Mouse (Mus musculus): ENCODE results near the gene Nr1d2. TPM values are rescaled to one million over a fixed set of nuclear protein-coding genes. Genes with fewer than 3 reads are reported as not detected.
"Not testable (repeated sequence)": the region's sequence is repeated elsewhere in the genome, so short reads cannot be mapped to it uniquely, and the experiment has no call there.

Gene Nr1d2
- polyA plus RNA-seq, 1 experiment from 2014 or later, result 5.5 TPM

GRCm38 (mm10) chr14:18236496-18237235, 2.3 kb downstream of the Nr1d2 start:
- WGBS, result 84% methylated on average over 2 of the region's 2 CpGs
- not testable (repeated sequence) for H3K9ac ChIP-seq (ENCODE audit: low read length); H3K4me2 ChIP-seq (ENCODE audit: low read depth, low read length); H3K27me3 ChIP-seq (ENCODE audit: control insufficient read depth, insufficient read depth, low read depth, low read length); ATAC-seq (ENCODE audit: low read depth); H3K27ac ChIP-seq (ENCODE audit: low read length); H3K9me3 ChIP-seq (ENCODE audit: control insufficient read depth, low read length); H3K4me3 ChIP-seq (ENCODE audit: low read length); H3K36me3 ChIP-seq (ENCODE audit: control insufficient read depth, insufficient read depth, low read length); H3K4me1 ChIP-seq (replicated peaks; ENCODE audit: control insufficient read depth, insufficient read depth, low read length)

- Histone ChIP-seq H3K27ac (ENCODE audit: low read length) (no peak overlapping the region), H3K27me3 (ENCODE audit: control insufficient read depth, insufficient read depth, low read depth, low read length) (no peaks in the 10 kb centered on the region), H3K9me3 (ENCODE audit: control insufficient read depth, low read length) (no peaks in the 10 kb centered on the region), H3K9ac (ENCODE audit: low read length) (no peak overlapping the region), H3K4me2 (ENCODE audit: low read depth, low read length) (no peak overlapping the region), H3K4me1 (replicated peaks; ENCODE audit: control insufficient read depth, insufficient read depth, low read length) (0 out of 2 replicates have a peak, but pooled peaks cover 2% of the 10 kb centered on the region), H3K4me3 (ENCODE audit: low read length) (no peak overlapping the region), H3K36me3 (ENCODE audit: control insufficient read depth, insufficient read depth, low read length) (no peaks in the 10 kb centered on the region)
- 44% methylated on average over 5 of the region's 5 CpGs for WGBS
- ATAC-seq (ENCODE audit: low read depth), result no peak
Measured at GRCm38 (mm10) chr14:18233981-18234960, 4.7 kb downstream of the Nr1d2 start.

GRCm38 (mm10) chr14:18233076-18233475, 5.9 kb downstream of the Nr1d2 start:
- H3K4me1 ChIP-seq (replicated peaks; ENCODE audit: control insufficient read depth, insufficient read depth, low read length), result 0 out of 2 replicates have a peak, but pooled peaks cover 2% of the 10 kb centered on the region
- H3K4me2 ChIP-seq (ENCODE audit: low read depth, low read length), result no peak overlapping the region
- H3K27ac ChIP-seq (ENCODE audit: low read length), result no peak overlapping the region
- 61% methylated on average over 2 of the region's 2 CpGs for WGBS
- H3K27me3 ChIP-seq (ENCODE audit: control insufficient read depth, insufficient read depth, low read depth, low read length), result no peaks in the 10 kb centered on the region
- no peaks in the 10 kb centered on the region for H3K36me3 ChIP-seq (ENCODE audit: control insufficient read depth, insufficient read depth, low read length)
- H3K9me3 ChIP-seq (ENCODE audit: control insufficient read depth, low read length), result no peaks in the 10 kb centered on the region
- no peak overlapping the region for H3K4me3 ChIP-seq (ENCODE audit: low read length)
- ATAC-seq (ENCODE audit: low read depth), result no peak
- no peak overlapping the region for H3K9ac ChIP-seq (ENCODE audit: low read length)

GRCm38 (mm10) chr14:18231866-18232265, 7.1 kb downstream of the Nr1d2 start:
- not testable (repeated sequence) for ATAC-seq (ENCODE audit: low read depth); H3K36me3 ChIP-seq (ENCODE audit: control insufficient read depth, insufficient read depth, low read length); H3K27ac ChIP-seq (ENCODE audit: low read length); H3K9me3 ChIP-seq (ENCODE audit: control insufficient read depth, low read length); H3K27me3 ChIP-seq (ENCODE audit: control insufficient read depth, insufficient read depth, low read depth, low read length); H3K9ac ChIP-seq (ENCODE audit: low read length); H3K4me3 ChIP-seq (ENCODE audit: low read length); H3K4me2 ChIP-seq (ENCODE audit: low read depth, low read length); H3K4me1 ChIP-seq (replicated peaks; ENCODE audit: control insufficient read depth, insufficient read depth, low read length)
- WGBS, result 93% methylated on average over 8 of the region's 8 CpGs

GRCm38 (mm10) chr14:18229751-18230150, 9.2 kb downstream of the Nr1d2 start:
- H3K36me3 ChIP-seq (ENCODE audit: control insufficient read depth, insufficient read depth, low read length); H3K27me3 ChIP-seq (ENCODE audit: control insufficient read depth, insufficient read depth, low read depth, low read length); H3K4me2 ChIP-seq (ENCODE audit: low read depth, low read length); H3K9me3 ChIP-seq (ENCODE audit: control insufficient read depth, low read length); H3K4me1 ChIP-seq (replicated peaks; ENCODE audit: control insufficient read depth, insufficient read depth, low read length); H3K27ac ChIP-seq (ENCODE audit: low read length); H3K9ac ChIP-seq (ENCODE audit: low read length); ATAC-seq (ENCODE audit: low read depth); H3K4me3 ChIP-seq (ENCODE audit: low read length): not testable (repeated sequence)
- 92% methylated on average over 10 of the region's 10 CpGs for WGBS

GRCm38 (mm10) chr14:18226181-18226580, 12.7 kb downstream of the Nr1d2 start:
- H3K4me1 ChIP-seq (replicated peaks; ENCODE audit: control insufficient read depth, insufficient read depth, low read length); H3K36me3 ChIP-seq (ENCODE audit: control insufficient read depth, insufficient read depth, low read length); H3K9me3 ChIP-seq (ENCODE audit: control insufficient read depth, low read length); H3K27me3 ChIP-seq (ENCODE audit: control insufficient read depth, insufficient read depth, low read depth, low read length); H3K4me3 ChIP-seq (ENCODE audit: low read length); H3K4me2 ChIP-seq (ENCODE audit: low read depth, low read length); H3K27ac ChIP-seq (ENCODE audit: low read length); H3K9ac ChIP-seq (ENCODE audit: low read length); ATAC-seq (ENCODE audit: low read depth): not testable (repeated sequence)
- 74% methylated on average over 11 of the region's 11 CpGs for WGBS

GRCm38 (mm10) chr14:18225431-18225830, 13.5 kb downstream of the Nr1d2 start:
- H3K9ac ChIP-seq (ENCODE audit: low read length); H3K36me3 ChIP-seq (ENCODE audit: control insufficient read depth, insufficient read depth, low read length); H3K27ac ChIP-seq (ENCODE audit: low read length); ATAC-seq (ENCODE audit: low read depth); H3K4me1 ChIP-seq (replicated peaks; ENCODE audit: control insufficient read depth, insufficient read depth, low read length); H3K9me3 ChIP-seq (ENCODE audit: control insufficient read depth, low read length); H3K27me3 ChIP-seq (ENCODE audit: control insufficient read depth, insufficient read depth, low read depth, low read length); H3K4me3 ChIP-seq (ENCODE audit: low read length); H3K4me2 ChIP-seq (ENCODE audit: low read depth, low read length): not testable (repeated sequence)
- 90% methylated on average over 11 of the region's 11 CpGs for WGBS

GRCm38 (mm10) chr14:18221977-18222376, 16.9 kb downstream of the Nr1d2 start:
- Histone ChIP-seq H3K27ac (ENCODE audit: low read length) (no peak overlapping the region), H3K27me3 (ENCODE audit: control insufficient read depth, insufficient read depth, low read depth, low read length) (no peaks in the 10 kb centered on the region), H3K36me3 (ENCODE audit: control insufficient read depth, insufficient read depth, low read length) (no peaks in the 10 kb centered on the region), H3K4me1 (replicated peaks; ENCODE audit: control insufficient read depth, insufficient read depth, low read length) (no peaks in the 10 kb centered on the region), H3K9me3 (ENCODE audit: control insufficient read depth, low read length) (no peaks in the 10 kb centered on the region), H3K4me2 (ENCODE audit: low read depth, low read length) (no peak overlapping the region), H3K4me3 (ENCODE audit: low read length) (no peak overlapping the region), H3K9ac (ENCODE audit: low read length) (no peak overlapping the region)
- 92% methylated on average over 6 of the region's 6 CpGs for whole genome bisulfite sequencing
- ATAC-seq (ENCODE audit: low read depth), result no peak

GRCm38 (mm10) chr14:18217158-18217557, 21.8 kb downstream of the Nr1d2 start:
- Histone ChIP-seq H3K27me3 (ENCODE audit: control insufficient read depth, insufficient read depth, low read depth, low read length) (no peaks in the 10 kb centered on the region), H3K9ac (ENCODE audit: low read length) (no peak overlapping the region), H3K9me3 (ENCODE audit: control insufficient read depth, low read length) (no peaks in the 10 kb centered on the region), H3K27ac (ENCODE audit: low read length) (no peak overlapping the region), H3K4me3 (ENCODE audit: low read length) (no peak overlapping the region), H3K4me1 (replicated peaks; ENCODE audit: control insufficient read depth, insufficient read depth, low read length) (no peaks in the 10 kb centered on the region), H3K4me2 (ENCODE audit: low read depth, low read length) (no peak overlapping the region), H3K36me3 (ENCODE audit: control insufficient read depth, insufficient read depth, low read length) (no peaks in the 10 kb centered on the region)
- 46% methylated on average over 1 of the region's 1 CpGs for WGBS
- no peak for ATAC-seq (ENCODE audit: low read depth)

Data from lung, embryonic 16.5 days (tissue).